Mouse (Mus musculus) forebrain, embryonic 13.5 days (tissue): ENCODE results near the gene Ms4a4b. TPM values are rescaled to one million over a fixed set of nuclear protein-coding genes. Genes with fewer than 3 reads are reported as not detected.
"Not testable (repeated sequence)": the region's sequence is repeated elsewhere in the genome, so short reads cannot be mapped to it uniquely, and the experiment has no call there.

Source experiments
- ATAC-seq: fragments of 200-750 bp; cut with Nextera tagmentation; 2 replicates; pipeline ENCODE4 v1.8.0; 2017
- H3K27ac ChIP-seq: fragments of 300-500 bp; sonication (generic); 2 replicates; pipeline ENCODE4 v1.5.1; 2015; ENCODE audit warnings: inconsistent platforms, mild to moderate bottlenecking, moderate library complexity
- H3K27me3 ChIP-seq: fragments of 300-500 bp; sonication (generic); 2 replicates; pipeline ENCODE4 v1.6.1; 2015; ENCODE audit warnings: mild to moderate bottlenecking, inconsistent platforms
- H3K36me3 ChIP-seq: fragments of 300-500 bp; sonication (generic); 2 replicates; pipeline ENCODE4 v1.6.1; 2015; ENCODE audit warnings: mild to moderate bottlenecking, inconsistent platforms; ENCODE audit not compliant: poor library complexity, severe bottlenecking
- H3K4me1 ChIP-seq: fragments of 300-500 bp; sonication (generic); 2 replicates; pipeline ENCODE4 v1.6.1; 2015; ENCODE audit warnings: inconsistent platforms
- H3K4me2 ChIP-seq: fragments of 300-500 bp; sonication (generic); 2 replicates; pipeline ENCODE4 v1.6.1; 2015; ENCODE audit warnings: inconsistent platforms, mild to moderate bottlenecking, moderate library complexity
- H3K4me3 ChIP-seq: fragments of 300-500 bp; sonication (generic); 2 replicates; pipeline ENCODE4 v1.5.1; 2015; ENCODE audit warnings: mild to moderate bottlenecking, inconsistent platforms
- H3K9ac ChIP-seq: fragments of 300-500 bp; sonication (generic); 2 replicates; pipeline ENCODE4 v1.6.1; 2015; ENCODE audit warnings: mild to moderate bottlenecking, inconsistent platforms
- H3K9me3 ChIP-seq: fragments of 300-500 bp; sonication (generic); replicated peaks from 2 replicates; pipeline ENCODE4 v1.6.1; 2016; ENCODE audit warnings: inconsistent platforms
- WGBS: fragments of 180-500 bp; shearing (Covaris S2); methylation state at CpG from one replicate; pipeline ENCODE4 v1.1.7; 2015; 5-methylcytosine and 5-hydroxymethylcytosine counted together
- polyA plus RNA-seq: library from polyadenylated mRNA; unstranded; fragments of >200 nt; fragmentation: Nextera tagmentation; extraction: Ambion mirVana; gene quantifications from 2 replicates; pipeline ENCODE4 v1.2.1, GENCODE M21; 2015

The Ms4a4b gene
- polyA plus RNA-seq, 1 experiment from 2014 or later: not detected

- ATAC-seq: no peak
- Histone ChIP-seq H3K4me3 (no peak overlapping the region), H3K9me3 (no peaks in the 10 kb centered on the region), H3K4me2 (no peak overlapping the region), H3K9ac (no peak overlapping the region), H3K4me1 (no peaks in the 10 kb centered on the region), H3K27me3 (no peaks in the 10 kb centered on the region), H3K27ac (no peak overlapping the region), H3K36me3 (no peaks in the 10 kb centered on the region)
- 87% methylated on average over 1 of the region's 1 CpGs for WGBS
These were observed 49.3 kb downstream of the Ms4a4b start for GRCm38 (mm10) chr19:11492671-11493070.

DNA sequence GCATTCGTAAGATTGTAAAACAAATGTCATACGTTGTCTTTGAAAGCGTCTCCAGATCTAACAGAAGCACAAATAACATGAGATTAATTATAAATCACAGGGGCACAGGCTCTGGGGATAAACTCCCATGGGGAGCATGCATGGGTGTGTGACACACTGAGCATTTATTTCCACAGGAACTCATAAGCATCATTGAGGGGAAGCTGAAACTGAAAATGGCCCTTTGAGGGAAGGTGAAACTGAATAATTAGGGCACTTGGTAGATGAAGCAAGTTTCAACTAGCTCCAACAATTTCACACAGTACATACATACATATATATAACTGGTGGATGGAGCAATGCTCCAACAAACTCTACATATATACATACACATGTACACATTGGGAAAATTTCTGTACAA is 51.2 kb downstream of the Ms4a4b start:
- Histone ChIP-seq H3K4me3 (no peak overlapping the region), H3K36me3 (no peaks in the 10 kb centered on the region), H3K9me3 (no peaks in the 10 kb centered on the region), H3K4me1 (no peaks in the 10 kb centered on the region), H3K4me2 (no peak overlapping the region), H3K27me3 (no peaks in the 10 kb centered on the region), H3K27ac (no peak overlapping the region), H3K9ac (no peak overlapping the region)
- 89% methylated on average over 3 of the region's 3 CpGs for WGBS
- ATAC-seq: no peak

- Histone ChIP-seq H3K27ac (no peak overlapping the region), H3K4me3 (no peak overlapping the region), H3K9me3 (no peaks in the 10 kb centered on the region), H3K4me2 (no peak overlapping the region), H3K4me1 (no peaks in the 10 kb centered on the region), H3K27me3 (no peaks in the 10 kb centered on the region), H3K9ac (no peak overlapping the region), H3K36me3 (no peaks in the 10 kb centered on the region)
- no peak for ATAC-seq
- WGBS: 87% methylated on average over 6 of the region's 6 CpGs
These were observed 53.0 kb downstream of the Ms4a4b start for GRCm38 (mm10) chr19:11496361-11496760.

DNA sequence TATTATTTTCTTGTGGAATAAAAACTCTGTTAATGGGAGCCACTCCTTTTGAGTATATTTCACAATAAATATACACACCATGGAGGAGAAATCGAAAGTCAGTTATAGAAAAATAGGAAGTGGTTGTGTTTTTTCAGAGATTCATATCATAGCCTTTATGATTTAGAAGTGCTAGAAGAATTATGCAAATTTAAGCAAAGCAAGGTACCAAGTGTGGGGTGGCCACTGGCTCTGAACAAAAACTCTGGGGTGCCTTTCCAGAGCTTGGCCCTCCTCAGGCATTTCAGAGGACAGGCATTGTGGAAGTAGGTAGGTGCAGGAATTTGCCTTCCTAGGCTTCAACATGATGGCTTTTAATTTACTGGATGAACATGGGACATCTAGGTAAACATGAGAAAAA is 53.9 kb downstream of the Ms4a4b start:
- not testable (repeated sequence) for H3K9me3 ChIP-seq, H3K27me3 ChIP-seq, H3K4me3 ChIP-seq, H3K4me1 ChIP-seq, ATAC-seq, H3K9ac ChIP-seq, H3K4me2 ChIP-seq, H3K36me3 ChIP-seq, H3K27ac ChIP-seq
- 78% methylated on average over 1 of the region's 1 CpGs for WGBS

GRCm38 (mm10) chr19:11500796-11501195 is 57.4 kb downstream of the Ms4a4b start:
- H3K27ac ChIP-seq: no peak overlapping the region
- H3K4me3 ChIP-seq: no peak overlapping the region
- no peak overlapping the region for H3K4me2 ChIP-seq
- H3K36me3 ChIP-seq: no peaks in the 10 kb centered on the region
- no peaks in the 10 kb centered on the region for H3K27me3 ChIP-seq
- no peaks in the 10 kb centered on the region for H3K9me3 ChIP-seq
- 98% methylated on average over 1 of the region's 1 CpGs for WGBS
- ATAC-seq: no peak
- no peak overlapping the region for H3K9ac ChIP-seq
- no peaks in the 10 kb centered on the region for H3K4me1 ChIP-seq

- WGBS: 89% methylated on average over 4 of the region's 4 CpGs
These were observed 58.0 kb downstream of the Ms4a4b start for GRCm38 (mm10) chr19:11501326-11501725.

GRCm38 (mm10) chr19:11504857-11505256 is 61.5 kb downstream of the Ms4a4b start:
- no peak for ATAC-seq
- H3K9me3 ChIP-seq: no peaks in the 10 kb centered on the region
- H3K4me3 ChIP-seq: no peak overlapping the region
- no peak overlapping the region for H3K27ac ChIP-seq
- no peaks in the 10 kb centered on the region for H3K36me3 ChIP-seq
- no peaks in the 10 kb centered on the region for H3K27me3 ChIP-seq
- H3K9ac ChIP-seq: no peak overlapping the region
- WGBS: 94% methylated on average over 1 of the region's 1 CpGs
- H3K4me2 ChIP-seq: no peak overlapping the region
- no peaks in the 10 kb centered on the region for H3K4me1 ChIP-seq

More at GRCm38 (mm10) chr19:11501326-11501725, 58.0 kb downstream of the Ms4a4b start:
- H3K27ac ChIP-seq: no peak overlapping the region
- ATAC-seq: no peak
- no peaks in the 10 kb centered on the region for H3K9me3 ChIP-seq
- no peak overlapping the region for H3K4me2 ChIP-seq
- no peaks in the 10 kb centered on the region for H3K27me3 ChIP-seq
- H3K36me3 ChIP-seq: no peaks in the 10 kb centered on the region
- H3K9ac ChIP-seq: no peak overlapping the region
- H3K4me3 ChIP-seq: no peak overlapping the region
- no peaks in the 10 kb centered on the region for H3K4me1 ChIP-seq

GRCm38 (mm10) chr19:11513458-11513857 is 70.1 kb downstream of the Ms4a4b start:
- Histone ChIP-seq H3K9ac (no peak overlapping the region), H3K4me3 (no peak overlapping the region), H3K4me2 (no peak overlapping the region), H3K9me3 (no peaks in the 10 kb centered on the region), H3K27me3 (no peaks in the 10 kb centered on the region), H3K4me1 (no peaks in the 10 kb centered on the region), H3K27ac (no peak overlapping the region), H3K36me3 (no peaks in the 10 kb centered on the region)
- ATAC-seq: no peak
- 78% methylated on average over 1 of the region's 1 CpGs for WGBS

GRCm38 (mm10) chr19:11516246-11516645 is 72.9 kb downstream of the Ms4a4b start, which contains the start of gene Ms4a6b:
TSS of gene Ms4a6b (plus strand) at chr19:11516512.
- no peaks in the 10 kb centered on the region for H3K36me3 ChIP-seq
- H3K27ac ChIP-seq: no peak within 1 kb of the TSS

More at GRCm38 (mm10) chr19:11516246-11516645, 72.9 kb downstream of the Ms4a4b start, which contains the start of gene Ms4a6b:
- Histone ChIP-seq H3K4me3 (no peak within 1 kb of the TSS), H3K4me2 (no peak within 1 kb of the TSS), H3K9ac (no peak within 1 kb of the TSS), H3K4me1 (no peaks in the 10 kb centered on the region), H3K27me3 (no peaks in the 10 kb centered on the region), H3K9me3 (no peaks in the 10 kb centered on the region)
- no peak for ATAC-seq

Other genes starting within 250 kb of the Ms4a4b start
- gene Ms4a13, start 246.8 kb upstream of the Ms4a4b start, polyA plus RNA-seq: not detected in 2 replicates
- gene Ms4a12, start 211.1 kb upstream of the Ms4a4b start, polyA plus RNA-seq: not detected in 2 replicates
- gene Ms4a1, start 177.3 kb upstream of the Ms4a4b start, polyA plus RNA-seq: not detected in 2 replicates
- gene Ms4a5, start 159.7 kb upstream of the Ms4a4b start, polyA plus RNA-seq: not detected in 2 replicates
- gene Ms4a14, start 129.1 kb upstream of the Ms4a4b start, polyA plus RNA-seq: not detected in 2 replicates
- gene Ms4a7, start 107.4 kb upstream of the Ms4a4b start, polyA plus RNA-seq: 0.84 and 1.3 TPM in 2 replicates
- gene Ms4a4a, start 68.0 kb upstream of the Ms4a4b start, polyA plus RNA-seq: 0.54 and 0.65 TPM in 2 replicates
- not detected in 2 replicates for gene Ms4a4c, start 38.8 kb upstream of the Ms4a4b start, polyA plus RNA-seq
- 0.86 and 1.0 TPM in 2 replicates for gene Ms4a6c, start 25.8 kb downstream of the Ms4a4b start, polyA plus RNA-seq
- not detected in 2 replicates for gene Gm8369, start 42.4 kb downstream of the Ms4a4b start, polyA plus RNA-seq
- gene Ms4a6b, start 73.0 kb downstream of the Ms4a4b start, polyA plus RNA-seq: 1.5 TPM in 2 replicates
- gene Ms4a4d, start 93.2 kb downstream of the Ms4a4b start, polyA plus RNA-seq: not detected in 2 replicates
- 0.73 and 1.0 TPM in 2 replicates for gene Ms4a6d, start 161.3 kb downstream of the Ms4a4b start, polyA plus RNA-seq
- not detected in 2 replicates for gene Ms4a2, start 180.2 kb downstream of the Ms4a4b start, polyA plus RNA-seq
- not detected in 2 replicates for gene Ms4a3, start 197.3 kb downstream of the Ms4a4b start, polyA plus RNA-seq
- not detected in 2 replicates for gene Oosp2, start 217.0 kb downstream of the Ms4a4b start, polyA plus RNA-seq
- not detected in 2 replicates for gene Oosp1, start 247.6 kb downstream of the Ms4a4b start, polyA plus RNA-seq